Mouse (Mus musculus) neural tube, embryonic 15.5 days (tissue): ENCODE results near the gene Cit. TPM values are rescaled to one million over a fixed set of nuclear protein-coding genes. Genes with fewer than 3 reads are reported as not detected.
"Not testable (repeated sequence)": the region's sequence is repeated elsewhere in the genome, so short reads cannot be mapped to it uniquely, and the experiment has no call there.

Experiments
- ATAC-seq: fragments of 200-750 bp; cut with Nextera tagmentation; 2 replicates; pipeline ENCODE4 v1.8.0; 2017; ENCODE audit warnings: mild to moderate bottlenecking, moderate TSS enrichment, moderate library complexity; ENCODE audit not compliant: low FRiP score
- H3K27ac ChIP-seq: fragments of 300-500 bp; sonication (generic); replicated peaks from 2 replicates; pipeline ENCODE4 v1.5.1; 2015; ENCODE audit warnings: mild to moderate bottlenecking, inconsistent platforms
- H3K27me3 ChIP-seq: fragments of 300-500 bp; sonication (generic); replicated peaks from 2 replicates; pipeline ENCODE4 v1.6.1; 2015; ENCODE audit warnings: inconsistent platforms
- H3K36me3 ChIP-seq: fragments of 300-500 bp; sonication (generic); 2 replicates; pipeline ENCODE4 v1.6.1; 2015; ENCODE audit warnings: inconsistent platforms
- H3K4me1 ChIP-seq: fragments of 300-500 bp; sonication (generic); 2 replicates; pipeline ENCODE4 v1.6.1; 2015; ENCODE audit warnings: inconsistent platforms
- H3K4me2 ChIP-seq: fragments of 300-500 bp; sonication (generic); 2 replicates; pipeline ENCODE4 v1.6.1; 2015; ENCODE audit warnings: inconsistent platforms, mild to moderate bottlenecking, moderate library complexity
- H3K4me3 ChIP-seq: fragments of 300-500 bp; sonication (generic); replicated peaks from 2 replicates; pipeline ENCODE4 v1.5.1; 2015; ENCODE audit warnings: mild to moderate bottlenecking, inconsistent platforms
- H3K9ac ChIP-seq: fragments of 300-500 bp; sonication (generic); replicated peaks from 2 replicates; pipeline ENCODE4 v1.6.1; 2015; ENCODE audit warnings: mild to moderate bottlenecking, inconsistent platforms
- H3K9me3 ChIP-seq: fragments of 300-500 bp; sonication (generic); replicated peaks from 2 replicates; pipeline ENCODE4 v1.6.1; 2016; ENCODE audit warnings: inconsistent platforms
- WGBS: fragments of 180-500 bp; shearing (Covaris S2); methylation state at CpG from one replicate; pipeline ENCODE4 v1.1.7; 2015; ENCODE audit warnings: mixed read lengths; 5-methylcytosine and 5-hydroxymethylcytosine counted together
- polyA plus RNA-seq: library from polyadenylated mRNA; unstranded; fragments of >200 nt; fragmentation: Nextera tagmentation; extraction: Ambion mirVana; gene quantifications from 2 replicates; pipeline ENCODE4 v1.2.1, GENCODE M21; 2015

Gene Cit
- polyA plus RNA-seq, result 38.8 and 40.1 TPM in 2 replicates

- Histone ChIP-seq H3K9me3 (no peaks in the 10 kb centered on the region), H3K27ac (no peak within 1 kb of the TSS), H3K4me1 (peaks cover 20% of the 10 kb centered on the region), H3K36me3 (no peaks in the 10 kb centered on the region), H3K27me3 (no peaks in the 10 kb centered on the region), H3K4me2 (peak within 1 kb of the TSS; percentile 97), H3K9ac (peak within 1 kb of the TSS; percentile 42), H3K4me3 (peak within 1 kb of the TSS; percentile 55)
- ATAC-seq, result peak; percentile 99
- under 1% methylated on average over 41 of the region's 42 CpGs for WGBS
These were observed at the start of gene Cit for GRCm38 (mm10) chr5:115844766-115845634. Gene Cit, plus strand, starts transcription at chr5:115845278.

- no peaks in the 10 kb centered on the region for H3K4me1 ChIP-seq
- H3K27ac ChIP-seq, result no peak overlapping the region
- no peaks in the 10 kb centered on the region for H3K9me3 ChIP-seq
- 78% methylated on average over 15 of the region's 15 CpGs for WGBS
- no peak for ATAC-seq
- H3K4me3 ChIP-seq, result no peak overlapping the region
- no peaks in the 10 kb centered on the region for H3K36me3 ChIP-seq
- no peaks in the 10 kb centered on the region for H3K27me3 ChIP-seq
- no peak overlapping the region for H3K4me2 ChIP-seq
- no peak overlapping the region for H3K9ac ChIP-seq
These were observed 45.8 kb upstream of the Cit start for GRCm38 (mm10) chr5:115799016-115799894.

- Histone ChIP-seq H3K4me2 (no peak overlapping the region), H3K27ac (no peak overlapping the region), H3K4me1 (no peaks in the 10 kb centered on the region), H3K36me3 (no peaks in the 10 kb centered on the region), H3K27me3 (no peaks in the 10 kb centered on the region), H3K9ac (no peak overlapping the region), H3K9me3 (no peaks in the 10 kb centered on the region), H3K4me3 (no peak overlapping the region)
- 39% methylated on average over 4 of the region's 4 CpGs for WGBS
- ATAC-seq, result no peak
These were observed 45.2 kb upstream of the Cit start for GRCm38 (mm10) chr5:115799895-115800232.

GRCm38 (mm10) chr5:115812262-115812661 lies 32.8 kb upstream of the Cit start:
- Histone ChIP-seq H3K4me2 (no peak overlapping the region), H3K9ac (no peak overlapping the region), H3K27ac (no peak overlapping the region), H3K9me3 (no peaks in the 10 kb centered on the region), H3K36me3 (no peaks in the 10 kb centered on the region), H3K4me1 (no peaks in the 10 kb centered on the region), H3K27me3 (no peaks in the 10 kb centered on the region), H3K4me3 (no peak overlapping the region)
- ATAC-seq, result no peak
- 87% methylated on average over 3 of the region's 3 CpGs for WGBS

GRCm38 (mm10) chr5:115817022-115817421 lies 28.1 kb upstream of the Cit start:
- Histone ChIP-seq H3K4me2 (no peak overlapping the region), H3K27ac (no peak overlapping the region), H3K4me1 (no peaks in the 10 kb centered on the region), H3K9ac (no peak overlapping the region), H3K4me3 (no peak overlapping the region), H3K36me3 (no peaks in the 10 kb centered on the region), H3K27me3 (no peaks in the 10 kb centered on the region), H3K9me3 (no peaks in the 10 kb centered on the region)
- 69% methylated on average over 6 of the region's 6 CpGs for WGBS
- no peak for ATAC-seq

GRCm38 (mm10) chr5:115817655-115818054 lies 27.4 kb upstream of the Cit start:
- ATAC-seq, H3K27ac ChIP-seq, H3K27me3 ChIP-seq, H3K4me1 ChIP-seq, H3K4me2 ChIP-seq, H3K9ac ChIP-seq, H3K4me3 ChIP-seq, H3K9me3 ChIP-seq, H3K36me3 ChIP-seq: not testable (repeated sequence)
- 93% methylated on average over 1 of the region's 1 CpGs for WGBS

GRCm38 (mm10) chr5:115819966-115820365 lies 25.1 kb upstream of the Cit start:
- WGBS, result 80% methylated on average over 9 of the region's 9 CpGs
- Histone ChIP-seq H3K4me2 (no peak overlapping the region), H3K27ac (no peak overlapping the region), H3K9me3 (no peaks in the 10 kb centered on the region), H3K9ac (no peak overlapping the region), H3K4me1 (no peaks in the 10 kb centered on the region), H3K27me3 (no peaks in the 10 kb centered on the region), H3K36me3 (no peaks in the 10 kb centered on the region), H3K4me3 (no peak overlapping the region)
- no peak for ATAC-seq

- ATAC-seq, result no peak
- Histone ChIP-seq H3K36me3 (no peaks in the 10 kb centered on the region), H3K9ac (no peak overlapping the region), H3K4me2 (no peak overlapping the region), H3K27ac (no peak overlapping the region), H3K4me3 (no peak overlapping the region), H3K9me3 (no peaks in the 10 kb centered on the region), H3K27me3 (no peaks in the 10 kb centered on the region), H3K4me1 (no peaks in the 10 kb centered on the region)
- WGBS, result 90% methylated on average over 12 of the region's 12 CpGs
These were observed 23.9 kb upstream of the Cit start for GRCm38 (mm10) chr5:115821200-115821599.

GRCm38 (mm10) chr5:115821910-115822309 lies 23.2 kb upstream of the Cit start:
- H3K27me3 ChIP-seq, result no peaks in the 10 kb centered on the region
- no peak overlapping the region for H3K9ac ChIP-seq
- H3K4me1 ChIP-seq, result no peaks in the 10 kb centered on the region
- 94% methylated on average over 7 of the region's 7 CpGs for WGBS
- no peak overlapping the region for H3K27ac ChIP-seq
- H3K9me3 ChIP-seq, result no peaks in the 10 kb centered on the region
- H3K4me2 ChIP-seq, result no peak overlapping the region
- H3K36me3 ChIP-seq, result no peaks in the 10 kb centered on the region
- ATAC-seq, result no peak
- H3K4me3 ChIP-seq, result no peak overlapping the region

GRCm38 (mm10) chr5:115832754-115833153 lies 12.3 kb upstream of the Cit start:
- no peak for ATAC-seq

GRCm38 (mm10) chr5:115833806-115834205 lies 11.3 kb upstream of the Cit start:
- not testable (repeated sequence) for H3K4me2 ChIP-seq, H3K9ac ChIP-seq, H3K9me3 ChIP-seq, ATAC-seq, H3K36me3 ChIP-seq, H3K27ac ChIP-seq, H3K27me3 ChIP-seq, H3K4me3 ChIP-seq, H3K4me1 ChIP-seq

More at GRCm38 (mm10) chr5:115832754-115833153, 12.3 kb upstream of the Cit start:
- Histone ChIP-seq H3K4me1 (no peaks in the 10 kb centered on the region), H3K27me3 (no peaks in the 10 kb centered on the region), H3K4me2 (no peak overlapping the region), H3K9me3 (no peaks in the 10 kb centered on the region), H3K9ac (no peak overlapping the region), H3K36me3 (no peaks in the 10 kb centered on the region), H3K4me3 (no peak overlapping the region), H3K27ac (no peak overlapping the region)
- WGBS, result 93% methylated on average over 2 of the region's 2 CpGs

GRCm38 (mm10) chr5:115835291-115835690 lies 9.8 kb upstream of the Cit start:
- H3K4me2 ChIP-seq, result no peak overlapping the region
- no peak for ATAC-seq
- no peaks in the 10 kb centered on the region for H3K27me3 ChIP-seq
- no peaks in the 10 kb centered on the region for H3K4me1 ChIP-seq
- no peaks in the 10 kb centered on the region for H3K36me3 ChIP-seq
- 64% methylated on average over 7 of the region's 7 CpGs for WGBS
- no peak overlapping the region for H3K9ac ChIP-seq
- H3K27ac ChIP-seq, result no peak overlapping the region
- H3K9me3 ChIP-seq, result no peaks in the 10 kb centered on the region
- no peak overlapping the region for H3K4me3 ChIP-seq
